Mouse (Mus musculus): ENCODE results near the gene Adgrl1. TPM values are rescaled to one million over a fixed set of nuclear protein-coding genes. Genes with fewer than 3 reads are reported as not detected.
A peak's percentile ranks its signal among the peaks of the same experiment; 100 is the strongest.

Gene Adgrl1
- polyA plus RNA-seq, 1 experiment from 2014 or later = 18.3 TPM

DNA sequence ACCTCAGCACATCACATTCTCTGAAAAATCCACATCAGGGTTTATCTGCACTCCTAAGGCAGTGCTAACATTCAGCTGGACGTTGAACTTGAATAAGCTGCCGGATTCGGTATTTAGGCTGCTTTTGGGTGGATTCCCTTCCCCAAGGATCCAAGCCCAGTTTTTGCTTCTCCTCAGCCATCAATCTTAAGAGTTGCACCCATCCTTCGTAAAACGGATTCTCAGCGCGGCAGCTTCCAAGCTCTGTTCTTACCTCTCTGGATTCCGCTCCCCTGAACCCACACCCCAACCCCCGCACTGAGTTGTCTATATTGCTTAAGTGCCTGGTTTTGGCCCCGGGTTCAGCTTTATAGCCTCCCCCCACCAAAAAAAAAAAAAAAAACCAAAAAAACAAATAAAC is 1.4 kb upstream of the Adgrl1 start:
- Histone ChIP-seq H3K36me3 (replicated peaks; ENCODE audit: control insufficient read depth, insufficient read depth, low read depth, low read length) (no peaks in the 10 kb centered on the region), H3K27me3 (ENCODE audit: control insufficient read depth, insufficient read depth, low read length) (no peaks in the 10 kb centered on the region; the same call in 1 of the 2 replicates), H3K4me1 (ENCODE audit: control insufficient read depth, insufficient read depth, low read length) (peaks cover 10% of the 10 kb centered on the region), H3K27ac (replicated peaks; ENCODE audit: low read depth, low read length) (peak overlapping the region; percentile 97; the same call in 1 of the 2 replicates), H3K9me3 (replicated peaks; ENCODE audit: control insufficient read depth, low read length) (no peaks in the 10 kb centered on the region), H3K4me2 (ENCODE audit: low read depth, low read length) (peak overlapping the region; percentile 95), H3K4me3 (ENCODE audit: low read depth, low read length) (peak overlapping the region; percentile 99), H3K9ac (replicated peaks; ENCODE audit: low read length) (peak overlapping the region; percentile 61)
- WGBS = 3% methylated on average over 10 of the region's 10 CpGs
- DNase-seq (ENCODE audit: low spot score) (peak; percentile 60), ATAC-seq (replicated peaks; ENCODE audit: insufficient number of reproducible peaks, low FRiP score, low TSS enrichment, low read depth) (no peak)

DNA sequence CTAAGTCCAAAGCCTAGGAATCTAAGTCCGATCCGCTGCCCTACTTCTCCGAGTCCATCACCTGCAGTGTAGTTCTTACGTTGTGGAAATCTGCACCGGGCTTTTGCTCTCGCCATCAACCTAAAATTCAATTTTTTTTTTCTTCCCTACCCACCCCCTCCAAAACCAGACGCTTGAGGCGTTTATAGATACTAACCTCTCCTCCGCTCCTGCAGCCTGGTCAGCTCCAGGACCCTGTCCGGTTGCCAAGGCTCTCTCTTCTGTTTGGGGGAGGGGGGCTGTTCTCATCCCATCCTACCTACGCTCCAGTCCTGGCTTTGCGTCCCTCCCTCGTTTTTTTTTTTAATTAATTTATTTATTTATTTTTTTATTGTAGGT is 931 bp upstream of the Adgrl1 start:
- ATAC-seq (replicated peaks; ENCODE audit: insufficient number of reproducible peaks, low FRiP score, low TSS enrichment, low read depth) (peak; percentile 2; the same call in 1 of the 2 replicates), DNase-seq (ENCODE audit: low spot score) (peak; percentile 86)
- H3K4me1 ChIP-seq (ENCODE audit: control insufficient read depth, insufficient read depth, low read length) = peaks cover 10% of the 10 kb centered on the region
- WGBS = 2% methylated on average over 13 of the region's 13 CpGs
- peak overlapping the region; percentile 95 for H3K4me2 ChIP-seq (ENCODE audit: low read depth, low read length)
- no peaks in the 10 kb centered on the region for H3K36me3 ChIP-seq (replicated peaks; ENCODE audit: control insufficient read depth, insufficient read depth, low read depth, low read length)
- H3K9ac ChIP-seq (replicated peaks; ENCODE audit: low read length) = peak overlapping the region; percentile 61
- H3K9me3 ChIP-seq (replicated peaks; ENCODE audit: control insufficient read depth, low read length) = no peaks in the 10 kb centered on the region
- H3K27me3 ChIP-seq (ENCODE audit: control insufficient read depth, insufficient read depth, low read length) = no peaks in the 10 kb centered on the region; the same call in 1 of the 2 replicates
- H3K4me3 ChIP-seq (ENCODE audit: low read depth, low read length) = peak overlapping the region; percentile 99
- peak overlapping the region; percentile 97 for H3K27ac ChIP-seq (replicated peaks; ENCODE audit: low read depth, low read length)

DNA sequence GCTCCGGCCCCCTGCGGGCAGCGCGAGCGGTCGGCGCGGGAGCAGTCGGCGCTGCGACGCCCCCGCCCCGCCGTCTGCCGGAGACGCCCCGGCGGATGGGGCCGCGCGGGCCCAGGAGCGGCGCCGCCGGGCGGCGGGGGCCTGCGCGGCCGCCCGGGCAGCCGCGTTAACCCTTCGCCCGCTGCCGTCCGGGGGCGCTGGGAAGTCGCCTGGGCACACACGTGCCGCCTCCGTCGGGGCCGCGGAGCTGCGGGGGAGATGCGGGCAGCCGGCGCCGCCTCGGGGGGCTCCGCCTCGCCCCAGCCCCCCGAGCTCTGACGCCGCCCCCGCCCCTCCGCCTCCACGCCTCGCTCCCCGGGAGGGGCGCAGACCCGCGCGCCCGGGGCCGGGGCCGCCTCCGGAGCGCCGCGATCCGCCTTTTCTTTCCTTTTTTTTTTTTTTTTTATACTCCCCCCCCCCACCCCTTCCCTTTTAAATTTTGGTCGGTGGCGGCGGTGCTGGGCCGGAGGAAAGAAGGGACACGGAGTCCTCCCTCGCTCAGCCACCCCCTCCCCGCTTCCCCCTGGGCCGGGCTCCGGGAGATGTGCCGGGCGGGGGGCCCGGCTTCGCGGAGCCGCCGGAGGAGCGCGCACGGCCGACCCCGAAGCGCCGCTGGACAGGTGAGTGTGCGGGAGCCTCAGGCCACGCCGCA is 506 bp downstream of the Adgrl1 start:
- Histone ChIP-seq H3K27ac (replicated peaks; ENCODE audit: low read depth, low read length) (peak overlapping the region; percentile 97), H3K4me2 (ENCODE audit: low read depth, low read length) (peak overlapping the region; percentile 95), H3K9me3 (replicated peaks; ENCODE audit: control insufficient read depth, low read length) (no peaks in the 10 kb centered on the region), H3K27me3 (ENCODE audit: control insufficient read depth, insufficient read depth, low read length) (no peaks in the 10 kb centered on the region; the same call in 1 of the 2 replicates), H3K4me3 (ENCODE audit: low read depth, low read length) (peak overlapping the region; percentile 99), H3K9ac (replicated peaks; ENCODE audit: low read length) (peak overlapping the region; percentile 90), H3K36me3 (replicated peaks; ENCODE audit: control insufficient read depth, insufficient read depth, low read depth, low read length) (no peaks in the 10 kb centered on the region), H3K4me1 (ENCODE audit: control insufficient read depth, insufficient read depth, low read length) (peaks cover 10% of the 10 kb centered on the region)
- DNase-seq (ENCODE audit: low spot score) = peak; percentile 63
- no peak for ATAC-seq (replicated peaks; ENCODE audit: insufficient number of reproducible peaks, low FRiP score, low TSS enrichment, low read depth)
- under 1% methylated on average over 83 of the region's 100 CpGs for WGBS

DNA sequence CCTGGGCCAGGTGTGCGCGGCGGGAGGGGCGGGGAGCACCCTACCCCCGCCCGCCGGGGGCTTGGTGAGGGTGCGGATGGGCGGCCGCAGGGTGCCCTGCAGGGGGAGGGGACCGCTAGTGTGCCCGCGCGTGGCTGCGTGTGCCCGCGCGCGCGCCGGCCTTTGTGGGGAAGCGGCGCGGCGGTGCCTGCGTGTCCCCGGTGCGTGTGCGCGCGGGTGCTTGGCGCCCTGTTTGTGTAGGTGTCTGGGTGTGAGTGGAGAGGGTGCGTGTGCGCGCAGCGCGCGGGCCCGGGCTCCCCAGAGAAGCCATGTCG is 1.0 kb downstream of the Adgrl1 start:
- peak overlapping the region; percentile 95 for H3K4me2 ChIP-seq (ENCODE audit: low read depth, low read length)
- peak overlapping the region; percentile 97 for H3K27ac ChIP-seq (replicated peaks; ENCODE audit: low read depth, low read length)
- no peaks in the 10 kb centered on the region; the same call in 1 of the 2 replicates for H3K27me3 ChIP-seq (ENCODE audit: control insufficient read depth, insufficient read depth, low read length)
- ATAC-seq (replicated peaks; ENCODE audit: insufficient number of reproducible peaks, low FRiP score, low TSS enrichment, low read depth) = no peak
- peak; percentile 54 for DNase-seq (ENCODE audit: low spot score)
- peak overlapping the region; percentile 99 for H3K4me3 ChIP-seq (ENCODE audit: low read depth, low read length)
- H3K9me3 ChIP-seq (replicated peaks; ENCODE audit: control insufficient read depth, low read length) = no peaks in the 10 kb centered on the region
- H3K4me1 ChIP-seq (ENCODE audit: control insufficient read depth, insufficient read depth, low read length) = peaks cover 10% of the 10 kb centered on the region
- no peaks in the 10 kb centered on the region for H3K36me3 ChIP-seq (replicated peaks; ENCODE audit: control insufficient read depth, insufficient read depth, low read depth, low read length)
- H3K9ac ChIP-seq (replicated peaks; ENCODE audit: low read length) = peak overlapping the region; percentile 90
- WGBS = under 1% methylated on average over 34 of the region's 40 CpGs

DNA sequence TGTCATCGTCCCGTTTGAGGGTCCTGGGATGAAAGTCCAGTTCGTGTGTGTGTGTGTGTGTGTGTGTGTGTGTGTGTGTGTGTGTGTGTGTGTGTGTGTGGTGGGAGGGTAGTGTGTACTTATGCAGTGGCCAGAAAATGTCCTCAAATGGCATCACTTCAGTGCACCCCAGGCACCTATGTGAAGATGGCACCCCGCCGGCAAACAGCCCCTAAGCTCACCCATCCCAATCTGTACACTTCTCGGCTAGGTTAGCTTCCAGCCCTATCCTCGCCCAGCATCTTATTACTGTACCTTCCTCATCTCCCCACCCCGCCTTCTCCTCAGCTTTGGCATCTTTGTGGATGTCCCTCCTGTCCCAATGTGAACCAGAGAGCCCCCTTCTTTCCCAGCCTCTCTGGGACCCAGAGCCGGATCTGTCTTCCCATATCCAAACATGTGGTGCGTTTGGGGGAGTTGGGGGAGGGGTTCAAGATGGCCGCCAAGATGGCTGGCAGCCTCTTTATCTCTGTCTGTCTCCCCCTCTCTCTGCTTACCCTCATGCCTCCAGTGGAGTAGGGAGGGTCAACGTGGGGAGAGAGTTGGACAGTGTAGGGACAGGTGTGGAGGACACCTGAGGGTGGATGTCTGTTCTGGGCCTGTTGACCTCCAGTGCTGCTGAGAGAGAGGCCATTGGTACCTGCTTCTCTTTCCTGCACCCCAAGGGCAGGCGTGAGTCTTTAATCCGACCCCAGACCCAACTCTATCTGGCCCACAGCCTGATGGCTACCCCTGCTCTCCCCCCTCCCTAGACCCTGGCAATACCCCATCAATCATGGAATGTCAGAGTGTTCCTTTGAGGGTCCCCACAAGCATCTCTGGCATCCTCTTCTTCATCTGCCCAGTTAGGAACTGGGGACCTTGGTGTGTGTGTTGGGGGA is 1.9 kb downstream of the Adgrl1 start:
- Histone ChIP-seq H3K27me3 (ENCODE audit: control insufficient read depth, insufficient read depth, low read length) (no peaks in the 10 kb centered on the region; the same call in 1 of the 2 replicates), H3K4me2 (ENCODE audit: low read depth, low read length) (peak overlapping the region; percentile 95), H3K9me3 (replicated peaks; ENCODE audit: control insufficient read depth, low read length) (no peaks in the 10 kb centered on the region), H3K4me3 (ENCODE audit: low read depth, low read length) (peak overlapping the region; percentile 99), H3K27ac (replicated peaks; ENCODE audit: low read depth, low read length) (no peak overlapping the region), H3K36me3 (replicated peaks; ENCODE audit: control insufficient read depth, insufficient read depth, low read depth, low read length) (no peaks in the 10 kb centered on the region), H3K4me1 (ENCODE audit: control insufficient read depth, insufficient read depth, low read length) (peaks cover 10% of the 10 kb centered on the region), H3K9ac (replicated peaks; ENCODE audit: low read length) (peak overlapping the region; percentile 90)
- ATAC-seq (replicated peaks; ENCODE audit: insufficient number of reproducible peaks, low FRiP score, low TSS enrichment, low read depth) (no peak), DNase-seq (ENCODE audit: low spot score) (peak; percentile 44)
- WGBS = 9% methylated on average over 14 of the region's 14 CpGs

DNA sequence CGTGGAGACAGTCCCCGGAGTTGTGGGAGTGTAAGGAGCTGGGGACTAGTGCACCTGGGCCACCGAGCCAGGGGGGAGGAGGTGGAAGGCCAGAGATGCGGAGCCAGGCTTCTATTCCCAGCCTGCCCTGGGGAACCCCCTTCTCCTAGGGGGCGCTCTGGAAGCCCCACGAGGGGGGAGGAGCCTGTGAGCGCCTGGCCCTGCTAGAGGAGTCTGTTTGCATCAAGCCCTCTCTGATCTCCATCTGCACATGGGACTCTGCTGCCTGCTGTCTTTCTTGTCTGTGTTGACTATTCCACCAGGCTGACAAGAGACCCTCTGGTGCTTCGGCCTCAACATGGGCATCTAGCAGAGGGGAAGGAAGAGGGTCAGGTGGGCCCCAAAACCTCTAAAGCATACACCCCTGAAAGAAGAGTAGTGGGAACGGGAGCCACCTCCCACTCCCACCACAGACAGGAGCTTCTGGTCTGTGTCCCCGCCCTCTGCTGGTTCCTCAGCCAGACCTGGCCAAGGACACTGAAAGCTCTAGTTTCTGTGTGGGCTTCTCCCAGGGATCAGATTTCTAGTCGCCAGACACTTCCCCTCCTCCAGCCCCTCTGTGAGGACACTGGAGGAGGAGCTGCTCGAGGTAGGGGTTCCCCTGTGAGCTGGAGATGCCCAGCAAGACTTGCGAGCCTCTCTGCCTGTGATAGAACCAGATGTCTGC is 3.2 kb downstream of the Adgrl1 start:
- WGBS = 5% methylated on average over 13 of the region's 13 CpGs
- H3K4me2 ChIP-seq (ENCODE audit: low read depth, low read length) = peak overlapping the region; percentile 37
- ATAC-seq (replicated peaks; ENCODE audit: insufficient number of reproducible peaks, low FRiP score, low TSS enrichment, low read depth) (no peak), DNase-seq (ENCODE audit: low spot score) (peak; percentile 68)
- peak overlapping the region; percentile 75 for H3K27ac ChIP-seq (replicated peaks; ENCODE audit: low read depth, low read length)
- no peaks in the 10 kb centered on the region for H3K36me3 ChIP-seq (replicated peaks; ENCODE audit: control insufficient read depth, insufficient read depth, low read depth, low read length)
- peak overlapping the region; percentile 10 for H3K4me3 ChIP-seq (ENCODE audit: low read depth, low read length)
- no peaks in the 10 kb centered on the region for H3K9me3 ChIP-seq (replicated peaks; ENCODE audit: control insufficient read depth, low read length)
- peaks cover 10% of the 10 kb centered on the region for H3K4me1 ChIP-seq (ENCODE audit: control insufficient read depth, insufficient read depth, low read length)
- peak overlapping the region; percentile 25 for H3K9ac ChIP-seq (replicated peaks; ENCODE audit: low read length)
- H3K27me3 ChIP-seq (ENCODE audit: control insufficient read depth, insufficient read depth, low read length) = no peaks in the 10 kb centered on the region

DNA sequence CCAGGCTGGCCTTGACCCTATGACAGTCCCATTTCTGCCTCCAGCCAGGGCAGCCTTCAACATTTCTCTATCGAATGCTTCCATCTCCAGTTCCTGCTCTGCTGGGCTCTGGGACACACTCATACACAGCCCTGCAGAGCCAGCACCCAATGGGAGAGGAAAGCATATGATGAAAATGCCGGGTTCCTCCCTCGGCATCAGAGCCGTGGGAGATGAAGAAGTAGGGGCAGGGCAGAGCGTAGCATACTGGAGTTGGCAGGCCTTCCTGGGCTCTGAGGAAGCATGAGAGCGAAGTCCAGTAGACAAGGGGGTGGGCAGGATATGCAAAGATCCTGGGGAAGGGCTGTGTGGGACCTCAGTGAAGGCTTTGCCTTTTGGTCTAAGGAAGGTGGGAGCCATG is 8.7 kb downstream of the Adgrl1 start:
- H3K9me3 ChIP-seq (replicated peaks; ENCODE audit: control insufficient read depth, low read length) = no peaks in the 10 kb centered on the region
- H3K36me3 ChIP-seq (replicated peaks; ENCODE audit: control insufficient read depth, insufficient read depth, low read depth, low read length) = no peaks in the 10 kb centered on the region
- H3K27ac ChIP-seq (replicated peaks; ENCODE audit: low read depth, low read length) = no peak overlapping the region
- ATAC-seq (replicated peaks; ENCODE audit: insufficient number of reproducible peaks, low FRiP score, low TSS enrichment, low read depth) (no peak), DNase-seq (ENCODE audit: low spot score) (no peak)
- H3K27me3 ChIP-seq (ENCODE audit: control insufficient read depth, insufficient read depth, low read length) = no peaks in the 10 kb centered on the region
- H3K9ac ChIP-seq (replicated peaks; ENCODE audit: low read length) = no peak overlapping the region
- WGBS = 86% methylated on average over 6 of the region's 6 CpGs
- H3K4me3 ChIP-seq (ENCODE audit: low read depth, low read length) = no peak overlapping the region
- no peak overlapping the region for H3K4me2 ChIP-seq (ENCODE audit: low read depth, low read length)
- no peaks in the 10 kb centered on the region; the same call in 1 of the 2 replicates for H3K4me1 ChIP-seq (ENCODE audit: control insufficient read depth, insufficient read depth, low read length)
